Mouse (Mus musculus): Measurements from ENCODE around the gene Pitx3.

- TF ChIP-seq CTCF (IDR thresholded peaks at IDR 0.05; ENCODE audit: control insufficient read depth, insufficient read depth, insufficient replicate concordance, low read depth, low read length) (no peak), POLR2A (IDR thresholded peaks at IDR 0.05; ENCODE audit: control insufficient read depth, low read depth, low read length) (no peak)
These were observed 27.3 kb downstream of the Pitx3 start for GRCm38 (mm10) chr19:46120872-46121271.

Measured in testis, adult 2 months (tissue).